Mouse (Mus musculus) midbrain, embryonic 14.5 days (tissue): Measurements from ENCODE around the gene Arl6ip4. TPM values are rescaled to one million over a fixed set of nuclear protein-coding genes. Genes with fewer than 3 reads are reported as not detected.

ENCODE experiments used
- ATAC-seq: fragments of 200-750 bp; cut with Nextera tagmentation; 2 replicates; pipeline ENCODE4 v1.8.0; 2017; ENCODE audit warnings: moderate number of reproducible peaks, moderate library complexity; ENCODE audit not compliant: low FRiP score, low TSS enrichment
- DNase-seq: peaks from one replicate; pipeline ENCODE4 v3.0.0-alpha.2; 2015
- H3K27ac ChIP-seq: fragments of 300-500 bp; sonication (generic); replicated peaks from 2 replicates; pipeline ENCODE4 v1.5.1; 2014; ENCODE audit warnings: mild to moderate bottlenecking, low read depth, low read length, moderate library complexity
- H3K27me3 ChIP-seq: fragments of 300-500 bp; sonication (generic); 2 replicates; pipeline ENCODE4 v1.6.1; 2014; ENCODE audit warnings: low read length, control low read depth, mixed read lengths; ENCODE audit not compliant: control insufficient read depth, insufficient read depth
- H3K36me3 ChIP-seq: fragments of 300-500 bp; sonication (generic); 2 replicates; pipeline ENCODE4 v1.6.1; 2014; ENCODE audit warnings: low read length, control low read depth; ENCODE audit not compliant: control insufficient read depth, insufficient read depth
- H3K4me1 ChIP-seq: fragments of 300-500 bp; sonication (generic); 2 replicates; pipeline ENCODE4 v1.6.1; 2014; ENCODE audit warnings: mild to moderate bottlenecking, antibody characterized with exemption, low read length, control low read depth; ENCODE audit not compliant: control insufficient read depth, insufficient read depth
- H3K4me2 ChIP-seq: fragments of 300-500 bp; sonication (generic); 2 replicates; pipeline ENCODE4 v1.6.1; 2014; ENCODE audit warnings: mild to moderate bottlenecking, low read length, moderate library complexity
- H3K4me3 ChIP-seq: fragments of 300-500 bp; sonication (generic); replicated peaks from 2 replicates; pipeline ENCODE4 v1.5.1; 2014; ENCODE audit warnings: low read depth, low read length
- H3K9ac ChIP-seq: fragments of 300-500 bp; sonication (generic); replicated peaks from 2 replicates; pipeline ENCODE4 v1.6.1; 2014; ENCODE audit warnings: mild to moderate bottlenecking, low read length, moderate library complexity
- H3K9me3 ChIP-seq: fragments of 300-500 bp; sonication (generic); 2 replicates; pipeline ENCODE4 v1.6.1; 2016; ENCODE audit warnings: low read length, control low read depth, mixed read lengths; ENCODE audit not compliant: control insufficient read depth
- WGBS: fragments of 180-500 bp; shearing (Covaris S2); extraction: QIAGEN DNeasy Blood & Tissue Kit; methylation state at CpG from one replicate; pipeline ENCODE4 v1.1.7; 2014; 5-methylcytosine and 5-hydroxymethylcytosine counted together
- polyA plus RNA-seq: library from polyadenylated mRNA; unstranded; fragments of >200 nt; fragmentation: Nextera tagmentation; extraction: Ambion mirVana; gene quantifications from 2 replicates; pipeline ENCODE4 v1.2.1, GENCODE M21; 2014

Gene Arl6ip4
- polyA plus RNA-seq, 1 experiment from 2014 or later = 65.2 TPM

DNA sequence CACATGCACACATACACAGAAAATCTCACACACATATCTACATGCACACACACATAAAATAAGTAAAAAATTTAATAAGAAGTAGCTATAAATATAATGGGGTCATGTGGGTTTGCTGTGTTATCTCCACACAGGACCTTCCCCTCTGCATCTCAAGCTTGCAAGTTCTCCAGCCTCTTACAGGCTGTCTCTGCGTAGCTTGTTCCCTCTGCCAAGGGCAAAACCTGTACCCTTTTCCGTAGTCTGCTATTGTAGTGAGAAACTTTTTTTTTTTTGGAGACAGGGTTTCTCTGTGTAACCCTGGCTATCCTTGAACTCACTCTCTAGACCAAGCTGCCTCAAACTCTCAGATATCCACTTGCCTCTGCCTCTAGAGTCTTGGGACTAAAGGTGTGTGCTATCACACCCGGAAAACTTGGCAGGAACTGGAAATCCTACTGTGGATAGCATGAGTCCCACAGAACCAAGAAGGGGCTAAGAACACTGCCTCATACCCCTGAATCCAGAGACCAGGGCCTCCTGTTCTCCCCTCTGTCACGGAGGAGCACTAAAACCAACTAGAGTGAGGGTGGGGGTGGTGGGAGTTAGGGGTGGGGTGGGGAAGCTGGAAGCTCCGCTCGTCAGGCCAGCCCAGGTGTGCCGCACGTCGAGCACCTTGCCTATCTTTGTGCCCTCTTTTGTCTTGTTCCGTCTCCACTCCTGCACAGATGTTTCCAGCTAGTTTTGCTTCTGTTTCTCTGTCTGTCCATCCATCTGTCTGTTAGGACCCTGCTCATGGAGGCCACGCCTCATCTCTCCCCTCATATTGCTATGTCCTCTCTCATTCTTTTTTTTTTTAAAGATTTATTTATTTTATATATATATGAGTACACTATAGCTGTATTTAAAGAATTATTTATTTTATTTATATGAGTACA, 15.5 kb upstream of the Arl6ip4 start:
- ATAC-seq (no peak), DNase-seq (no peak)
- H3K27ac ChIP-seq = no peak overlapping the region
- H3K4me3 ChIP-seq = no peak overlapping the region
- H3K36me3 ChIP-seq = no peaks in the 10 kb centered on the region
- H3K27me3 ChIP-seq = peaks cover 3% of the 10 kb centered on the region; the same call in 1 of the 2 replicates
- no peak overlapping the region for H3K4me2 ChIP-seq
- no peaks in the 10 kb centered on the region for H3K9me3 ChIP-seq
- H3K4me1 ChIP-seq = peaks cover 8% of the 10 kb centered on the region; the same call in 1 of the 2 replicates
- H3K9ac ChIP-seq = no peak overlapping the region
- WGBS = 90% methylated on average over 11 of the region's 11 CpGs

GRCm38 (mm10) chr5:124102326-124102725, 13.6 kb upstream of the Arl6ip4 start:
- WGBS = 89% methylated on average over 6 of the region's 6 CpGs

DNA sequence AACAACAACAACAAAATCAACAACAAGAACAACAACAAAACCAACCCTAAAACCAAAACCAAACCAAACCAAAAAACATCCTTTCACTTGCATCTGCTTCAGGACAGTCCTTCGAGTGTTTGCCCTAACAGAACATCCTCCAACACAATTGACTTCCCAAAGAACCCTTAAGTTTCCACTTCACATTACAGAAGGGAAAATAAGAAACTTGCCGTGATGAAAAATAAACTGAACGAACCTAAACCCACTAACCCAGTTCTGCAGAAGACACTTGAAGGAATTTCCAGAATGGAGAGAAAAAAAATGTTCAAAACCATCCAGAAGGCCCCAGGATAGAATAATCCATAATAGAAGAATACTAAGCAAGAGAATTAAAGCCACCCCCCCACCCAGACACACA, 12.9 kb upstream of the Arl6ip4 start:
- DNase-seq = no peak
- no peak overlapping the region for H3K4me3 ChIP-seq
- WGBS = 87% methylated on average over 3 of the region's 3 CpGs

More at GRCm38 (mm10) chr5:124102326-124102725, 13.6 kb upstream of the Arl6ip4 start:
- H3K4me3 ChIP-seq = no peak overlapping the region
- DNase-seq (no peak), ATAC-seq (no peak)
- no peaks in the 10 kb centered on the region for H3K9me3 ChIP-seq
- H3K9ac ChIP-seq = no peak overlapping the region
- no peak overlapping the region for H3K27ac ChIP-seq
- H3K27me3 ChIP-seq = no peaks in the 10 kb centered on the region
- H3K36me3 ChIP-seq = no peaks in the 10 kb centered on the region
- H3K4me1 ChIP-seq = no peaks in the 10 kb centered on the region
- H3K4me2 ChIP-seq = no peak overlapping the region

DNA sequence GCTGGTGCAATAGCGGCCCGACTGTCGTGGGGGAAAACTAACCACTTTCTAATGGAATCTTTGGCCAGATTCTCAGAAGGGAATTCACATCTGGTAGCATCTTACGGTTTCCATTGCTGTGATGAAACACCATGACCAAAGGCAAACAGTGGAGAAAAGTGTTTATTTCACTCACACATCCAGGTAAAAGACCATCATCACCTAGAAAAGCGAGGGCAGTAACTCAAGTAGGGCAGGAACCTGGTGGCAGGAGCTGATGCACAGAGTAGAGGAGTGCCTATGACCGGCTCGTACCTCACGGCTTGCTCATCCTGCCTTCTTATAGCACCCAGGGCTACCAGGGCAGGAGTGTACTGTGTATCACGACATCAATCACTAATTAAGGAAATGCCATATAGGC, 12.3 kb upstream of the Arl6ip4 start:
- no peaks in the 10 kb centered on the region for H3K36me3 ChIP-seq
- no peaks in the 10 kb centered on the region for H3K4me1 ChIP-seq
- 94% methylated on average over 9 of the region's 9 CpGs for WGBS
- no peaks in the 10 kb centered on the region for H3K9me3 ChIP-seq
- H3K4me2 ChIP-seq = no peak overlapping the region
- H3K4me3 ChIP-seq = no peak overlapping the region
- H3K27ac ChIP-seq = no peak overlapping the region
- ATAC-seq (no peak), DNase-seq (no peak)
- no peak overlapping the region for H3K9ac ChIP-seq
- no peaks in the 10 kb centered on the region for H3K27me3 ChIP-seq

More for the DNA sequence above, 12.9 kb upstream of the Arl6ip4 start:
- Histone ChIP-seq H3K27me3 (no peaks in the 10 kb centered on the region), H3K4me2 (no peak overlapping the region), H3K36me3 (no peaks in the 10 kb centered on the region), H3K27ac (no peak overlapping the region), H3K9me3 (no peaks in the 10 kb centered on the region), H3K4me1 (no peaks in the 10 kb centered on the region), H3K9ac (no peak overlapping the region)
- ATAC-seq = no peak

GRCm38 (mm10) chr5:124111077-124111741, 4.7 kb upstream of the Arl6ip4 start:
- peak overlapping the region; percentile 35; the same call in 1 of the 2 replicates for H3K9ac ChIP-seq
- H3K36me3 ChIP-seq = no peaks in the 10 kb centered on the region
- peaks cover 14% of the 10 kb centered on the region for H3K4me1 ChIP-seq
- WGBS = 23% methylated on average over 17 of the region's 17 CpGs
- H3K27me3 ChIP-seq = no peaks in the 10 kb centered on the region
- H3K27ac ChIP-seq = 0 out of 2 replicates have a peak overlapping the region, but pooled peaks have one; percentile 93
- peak overlapping the region; percentile 88 for H3K4me3 ChIP-seq
- no peaks in the 10 kb centered on the region for H3K9me3 ChIP-seq
- H3K4me2 ChIP-seq = peak overlapping the region; percentile 80
- ATAC-seq (no peak), DNase-seq (peak; percentile 60)

DNA sequence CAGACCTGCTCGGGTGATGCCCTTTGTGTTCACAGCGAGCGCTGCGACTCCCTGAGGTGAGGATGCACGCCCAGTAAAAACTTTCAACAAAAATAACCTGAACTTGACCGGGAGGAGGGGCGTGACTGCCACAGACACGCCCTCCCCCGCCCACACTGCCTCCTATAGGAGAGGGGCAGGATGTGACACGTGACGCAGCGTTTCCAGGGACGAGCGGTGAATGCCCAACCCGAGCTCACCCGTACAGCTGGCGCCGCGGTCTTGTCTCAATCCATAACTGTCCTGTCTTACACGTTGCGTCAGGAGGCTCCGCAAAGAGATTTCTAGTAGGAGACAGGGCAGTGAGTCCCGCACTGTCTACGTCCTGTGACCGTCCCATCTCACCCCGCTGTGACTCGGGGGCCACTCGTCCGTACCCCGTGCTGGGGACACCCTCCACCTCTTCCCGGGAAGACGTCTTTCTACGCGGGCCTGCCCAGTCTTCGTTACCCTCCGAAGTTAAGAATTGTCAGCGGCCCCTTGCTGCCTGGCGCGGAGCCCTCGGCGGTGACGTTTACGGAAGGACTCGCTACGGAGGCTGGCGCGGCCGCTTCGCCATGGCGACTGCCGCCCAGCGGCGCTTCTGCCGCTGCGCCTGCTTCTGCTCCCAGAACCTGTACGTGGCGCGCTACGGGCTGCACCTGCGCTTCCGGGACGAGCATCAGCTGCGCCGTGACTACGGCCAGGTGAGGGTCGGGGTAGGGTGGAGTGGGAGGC, 4.0 kb upstream of the Arl6ip4 start, which contains the start of gene Ogfod2:
Gene Ogfod2 (plus strand): TSS at position 556 of the 756 bp plus-strand sequence.
- Histone ChIP-seq H3K36me3 (no peaks in the 10 kb centered on the region), H3K27ac (peak within 1 kb of the TSS; percentile 93)
- under 1% methylated on average over 66 of the region's 66 CpGs for WGBS

GRCm38 (mm10) chr5:124112531-124112930, 3.4 kb upstream of the Arl6ip4 start:
- ATAC-seq (no peak; the same call in 1 of the 2 replicates), DNase-seq (peak; percentile 58)
- H3K4me3 ChIP-seq = peak overlapping the region; percentile 88
- WGBS = under 1% methylated on average over 18 of the region's 18 CpGs
- peak overlapping the region; percentile 70 for H3K9ac ChIP-seq
- H3K4me1 ChIP-seq = peaks cover 22% of the 10 kb centered on the region
- H3K9me3 ChIP-seq = no peaks in the 10 kb centered on the region
- H3K4me2 ChIP-seq = peak overlapping the region; percentile 80
- no peaks in the 10 kb centered on the region for H3K27me3 ChIP-seq
- H3K27ac ChIP-seq = peak overlapping the region; percentile 93
- peaks cover 4% of the 10 kb centered on the region; the same call in 1 of the 2 replicates for H3K36me3 ChIP-seq

More for the DNA sequence above, 4.0 kb upstream of the Arl6ip4 start, which contains the start of gene Ogfod2:
- H3K4me2 ChIP-seq = peak within 1 kb of the TSS; percentile 80
- H3K4me1 ChIP-seq = peaks cover 20% of the 10 kb centered on the region
- H3K4me3 ChIP-seq = peak within 1 kb of the TSS; percentile 88
- no peaks in the 10 kb centered on the region for H3K9me3 ChIP-seq
- H3K27me3 ChIP-seq = no peaks in the 10 kb centered on the region
- peak within 1 kb of the TSS; percentile 70 for H3K9ac ChIP-seq
- peak; percentile 98 for DNase-seq
- peak; percentile 96 for ATAC-seq

- no peaks in the 10 kb centered on the region for H3K9me3 ChIP-seq
- H3K9ac ChIP-seq = peak overlapping the region; percentile 70
- no peak for ATAC-seq
- peak; percentile 67 for DNase-seq
- 15% methylated on average over 14 of the region's 14 CpGs for WGBS
- peak overlapping the region; percentile 93; the same call in 1 of the 2 replicates for H3K27ac ChIP-seq
- peaks cover 8% of the 10 kb centered on the region for H3K36me3 ChIP-seq
- peak overlapping the region; percentile 80 for H3K4me2 ChIP-seq
- peaks cover 22% of the 10 kb centered on the region for H3K4me1 ChIP-seq
- H3K27me3 ChIP-seq = no peaks in the 10 kb centered on the region
- peak overlapping the region; percentile 88 for H3K4me3 ChIP-seq
Measured at GRCm38 (mm10) chr5:124113030-124113429, 2.9 kb upstream of the Arl6ip4 start.
